Mouse (Mus musculus) hindbrain, embryonic 11.5 days (tissue): ENCODE results near the gene Ppp1r21. TPM values are rescaled to one million over a fixed set of nuclear protein-coding genes. Genes with fewer than 3 reads are reported as not detected.
A peak's percentile ranks its signal among the peaks of the same experiment; 100 is the strongest.

Experiments
- ATAC-seq: fragments of 200-750 bp; cut with Nextera tagmentation; 2 replicates; pipeline ENCODE4 v1.8.0; 2017; ENCODE audit warnings: mild to moderate bottlenecking, moderate TSS enrichment, moderate library complexity; ENCODE audit not compliant: low FRiP score
- DNase-seq: peaks from one replicate; pipeline ENCODE4 v3.0.0-alpha.2; 2015; ENCODE audit warnings: low spot score
- H3K27ac ChIP-seq: fragments of 300-500 bp; sonication (generic); 2 replicates; pipeline ENCODE4 v1.5.1; 2014; ENCODE audit warnings: mild to moderate bottlenecking, low read depth, low read length
- H3K27me3 ChIP-seq: fragments of 300-500 bp; sonication (generic); 2 replicates; pipeline ENCODE4 v1.6.1; 2014; ENCODE audit warnings: mild to moderate bottlenecking, low read length, moderate library complexity, mixed read lengths; ENCODE audit not compliant: control insufficient read depth, insufficient read depth
- H3K36me3 ChIP-seq: fragments of 300-500 bp; sonication (generic); 2 replicates; pipeline ENCODE4 v1.6.1; 2014; ENCODE audit warnings: mild to moderate bottlenecking, low read length, moderate library complexity, mixed read lengths; ENCODE audit not compliant: control insufficient read depth, insufficient read depth
- H3K4me1 ChIP-seq: fragments of 300-500 bp; sonication (generic); replicated peaks from 2 replicates; pipeline ENCODE4 v1.6.1; 2014; ENCODE audit warnings: low read length, mixed read lengths; ENCODE audit not compliant: control insufficient read depth, insufficient read depth
- H3K4me2 ChIP-seq: fragments of 300-500 bp; sonication (generic); replicated peaks from 2 replicates; pipeline ENCODE4 v1.6.1; 2014; ENCODE audit warnings: mild to moderate bottlenecking, low read depth, low read length
- H3K4me3 ChIP-seq: fragments of 300-500 bp; sonication (generic); 2 replicates; pipeline ENCODE4 v1.5.1; 2014; ENCODE audit warnings: low read depth, low read length
- H3K9ac ChIP-seq: fragments of 300-500 bp; sonication (generic); 2 replicates; pipeline ENCODE4 v1.6.1; 2014; ENCODE audit warnings: low read depth, low read length
- H3K9me3 ChIP-seq: fragments of 300-500 bp; sonication (generic); 2 replicates; pipeline ENCODE4 v1.6.1; 2016; ENCODE audit warnings: low read length; ENCODE audit not compliant: control insufficient read depth
- WGBS: fragments of 180-500 bp; shearing (Covaris S2); extraction: QIAGEN DNeasy Blood & Tissue Kit; methylation state at CpG from one replicate; pipeline ENCODE4 v1.1.7; 2014; 5-methylcytosine and 5-hydroxymethylcytosine counted together
- polyA plus RNA-seq: library from polyadenylated mRNA; unstranded; fragments of >200 nt; fragmentation: Nextera tagmentation; extraction: Ambion mirVana; gene quantifications from 2 replicates; pipeline ENCODE4 v1.2.1, GENCODE M21; 2014

Gene Ppp1r21
- polyA plus RNA-seq, 1 experiment from 2014 or later: 28.6 TPM

- ATAC-seq: no peak
- 90% methylated on average over 8 of the region's 8 CpGs for WGBS
- no peak for DNase-seq
- no peaks in the 10 kb centered on the region for H3K9me3 ChIP-seq
- no peaks in the 10 kb centered on the region for H3K4me1 ChIP-seq
- no peak overlapping the region for H3K4me3 ChIP-seq
- no peak overlapping the region for H3K9ac ChIP-seq
- H3K27me3 ChIP-seq: no peaks in the 10 kb centered on the region
- no peak overlapping the region for H3K4me2 ChIP-seq
- no peak overlapping the region for H3K27ac ChIP-seq
- no peaks in the 10 kb centered on the region for H3K36me3 ChIP-seq
Measured at GRCm38 (mm10) chr17:88537842-88538430, 8.0 kb downstream of the Ppp1r21 start.

GRCm38 (mm10) chr17:88542771-88543416 is 13.0 kb downstream of the Ppp1r21 start:
- Histone ChIP-seq H3K4me1 (no peaks in the 10 kb centered on the region), H3K36me3 (no peaks in the 10 kb centered on the region; the same call in 1 of the 2 replicates), H3K9me3 (no peaks in the 10 kb centered on the region), H3K9ac (no peak overlapping the region), H3K4me3 (no peak overlapping the region), H3K27ac (no peak overlapping the region), H3K27me3 (no peaks in the 10 kb centered on the region), H3K4me2 (no peak overlapping the region)
- DNase-seq: peak; percentile 23
- WGBS: 36% methylated on average over 15 of the region's 15 CpGs
- ATAC-seq: peak; percentile 70; the same call in 1 of the 2 replicates

GRCm38 (mm10) chr17:88543417-88543782 is 13.5 kb downstream of the Ppp1r21 start:
- DNase-seq (no peak), ATAC-seq (0 out of 2 replicates have a peak, but pooled peaks have one; percentile 22)
- no peaks in the 10 kb centered on the region for H3K27me3 ChIP-seq

GRCm38 (mm10) chr17:88545217-88545784 is 15.4 kb downstream of the Ppp1r21 start:
- no peaks in the 10 kb centered on the region for H3K4me1 ChIP-seq
- no peak overlapping the region for H3K9ac ChIP-seq
- no peak overlapping the region for H3K4me2 ChIP-seq
- 93% methylated on average over 15 of the region's 15 CpGs for WGBS
- ATAC-seq (no peak), DNase-seq (no peak)
- no peaks in the 10 kb centered on the region; the same call in 1 of the 2 replicates for H3K36me3 ChIP-seq
- no peak overlapping the region for H3K27ac ChIP-seq
- H3K4me3 ChIP-seq: no peak overlapping the region
- H3K9me3 ChIP-seq: no peaks in the 10 kb centered on the region
- no peaks in the 10 kb centered on the region for H3K27me3 ChIP-seq

More at GRCm38 (mm10) chr17:88543417-88543782, 13.5 kb downstream of the Ppp1r21 start:
- no peak overlapping the region for H3K9ac ChIP-seq
- WGBS: 68% methylated on average over 3 of the region's 3 CpGs
- no peaks in the 10 kb centered on the region for H3K9me3 ChIP-seq
- no peak overlapping the region for H3K27ac ChIP-seq
- no peak overlapping the region for H3K4me3 ChIP-seq
- H3K36me3 ChIP-seq: no peaks in the 10 kb centered on the region; the same call in 1 of the 2 replicates
- no peak overlapping the region for H3K4me2 ChIP-seq
- no peaks in the 10 kb centered on the region for H3K4me1 ChIP-seq

GRCm38 (mm10) chr17:88546745-88547144 is 16.8 kb downstream of the Ppp1r21 start:
- Histone ChIP-seq H3K4me2 (no peak overlapping the region), H3K4me3 (no peak overlapping the region), H3K27ac (no peak overlapping the region), H3K9ac (no peak overlapping the region), H3K36me3 (no peaks in the 10 kb centered on the region; the same call in 1 of the 2 replicates), H3K27me3 (no peaks in the 10 kb centered on the region), H3K9me3 (no peaks in the 10 kb centered on the region), H3K4me1 (no peaks in the 10 kb centered on the region)
- WGBS: 84% methylated on average over 4 of the region's 4 CpGs
- DNase-seq (no peak), ATAC-seq (no peak)

- H3K4me2 ChIP-seq: no peak overlapping the region
- H3K4me1 ChIP-seq: no peaks in the 10 kb centered on the region; the same call in 1 of the 2 replicates
- DNase-seq (no peak), ATAC-seq (no peak)
- H3K9ac ChIP-seq: no peak overlapping the region
- no peaks in the 10 kb centered on the region for H3K27me3 ChIP-seq
- H3K27ac ChIP-seq: no peak overlapping the region
- no peaks in the 10 kb centered on the region; the same call in 1 of the 2 replicates for H3K36me3 ChIP-seq
- no peak overlapping the region for H3K4me3 ChIP-seq
- H3K9me3 ChIP-seq: no peaks in the 10 kb centered on the region
- 88% methylated on average over 24 of the region's 24 CpGs for WGBS
Measured at GRCm38 (mm10) chr17:88549411-88550191, 19.7 kb downstream of the Ppp1r21 start.

- Histone ChIP-seq H3K4me1 (no peaks in the 10 kb centered on the region; the same call in 1 of the 2 replicates), H3K9ac (no peak overlapping the region), H3K27ac (no peak overlapping the region), H3K36me3 (no peaks in the 10 kb centered on the region; the same call in 1 of the 2 replicates), H3K4me3 (no peak overlapping the region), H3K9me3 (no peaks in the 10 kb centered on the region), H3K4me2 (no peak overlapping the region), H3K27me3 (no peaks in the 10 kb centered on the region)
- no peak for ATAC-seq
- 79% methylated on average over 5 of the region's 5 CpGs for WGBS
- DNase-seq: no peak
Measured at GRCm38 (mm10) chr17:88550351-88550750, 20.4 kb downstream of the Ppp1r21 start.

GRCm38 (mm10) chr17:88550981-88551940 is 21.3 kb downstream of the Ppp1r21 start:
- no peaks in the 10 kb centered on the region; the same call in 1 of the 2 replicates for H3K4me1 ChIP-seq
- H3K27me3 ChIP-seq: no peaks in the 10 kb centered on the region
- no peak for ATAC-seq
- no peaks in the 10 kb centered on the region; the same call in 1 of the 2 replicates for H3K36me3 ChIP-seq
- WGBS: 70% methylated on average over 10 of the region's 10 CpGs
- no peak overlapping the region for H3K4me2 ChIP-seq
- no peak overlapping the region for H3K4me3 ChIP-seq
- no peak overlapping the region for H3K27ac ChIP-seq
- H3K9ac ChIP-seq: no peak overlapping the region
- no peaks in the 10 kb centered on the region for H3K9me3 ChIP-seq
- DNase-seq: no peak
